Mouse (Mus musculus): ENCODE measurements around the gene Mia.

Mia gene

GRCm38 (mm10) chr7:27160921-27161320 lies 20.0 kb downstream of the Mia start:
- no peak for DNase-seq (ENCODE audit: low read depth, low spot score)

DNA sequence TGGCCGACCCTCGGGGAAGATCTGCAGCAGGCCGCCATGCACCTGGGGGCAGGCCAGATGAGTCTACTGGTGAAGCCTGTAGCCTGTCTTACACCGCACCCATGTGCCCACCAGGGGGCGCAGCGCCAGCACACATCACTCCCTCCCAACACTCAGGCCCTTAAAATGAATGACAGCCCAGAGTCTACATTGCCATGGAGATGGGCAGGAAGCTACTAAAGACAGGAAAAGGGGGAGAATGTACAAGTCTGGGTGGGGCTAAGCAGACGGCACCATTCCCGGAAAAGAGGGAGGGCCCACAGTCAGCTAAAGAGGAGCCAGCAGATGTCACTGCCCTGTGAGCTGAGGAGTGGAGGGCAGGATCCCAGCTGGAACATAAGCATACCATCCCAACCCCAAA lies 21.1 kb downstream of the Mia start:
- DNase-seq (ENCODE audit: low read depth, low spot score): peak; percentile 83

GRCm38 (mm10) chr7:27159256-27159655 lies 21.7 kb downstream of the Mia start:
- DNase-seq (ENCODE audit: low read depth, low spot score): no peak

DNA sequence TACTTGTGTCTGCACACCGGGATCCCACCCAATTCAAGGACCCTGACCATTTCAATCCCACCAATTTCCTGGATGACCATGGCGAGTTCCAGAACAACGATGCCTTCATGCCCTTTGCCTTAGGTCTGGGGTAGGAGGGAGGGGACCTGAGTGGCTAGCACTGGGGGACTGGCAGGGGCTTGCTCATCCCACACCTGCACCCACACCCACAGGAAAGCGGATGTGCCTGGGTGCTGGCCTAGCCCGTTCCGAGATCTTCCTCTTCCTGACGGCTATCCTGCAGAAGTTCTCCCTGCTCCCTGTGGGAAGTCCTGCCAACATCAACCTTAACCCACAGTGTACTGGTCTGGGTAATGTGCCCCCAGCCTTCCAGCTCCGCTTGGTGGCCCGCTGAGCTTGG lies 22.8 kb downstream of the Mia start:
- no peak for DNase-seq (ENCODE audit: low read depth, low spot score)

DNA sequence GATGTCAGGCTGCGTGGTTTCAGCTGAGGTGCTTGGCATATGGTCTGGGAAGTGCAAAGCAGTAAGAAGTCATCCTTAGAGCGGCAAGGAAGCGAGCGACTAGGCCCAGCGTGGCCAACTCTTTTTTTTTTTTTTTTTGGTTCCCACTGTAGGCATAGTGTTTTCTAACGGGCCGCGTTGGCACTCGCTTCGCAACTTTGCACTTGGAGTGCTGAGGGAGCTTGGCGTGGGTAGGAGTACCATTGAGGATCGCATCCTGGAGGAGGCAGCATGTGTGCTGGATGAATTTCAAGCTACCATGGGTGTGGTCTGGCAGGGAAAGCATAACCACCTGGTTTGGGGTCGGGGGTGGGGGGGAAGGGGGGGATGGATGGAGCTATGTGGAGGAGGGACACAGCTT lies 25.0 kb downstream of the Mia start:
- DNase-seq (ENCODE audit: low read depth, low spot score): no peak

GRCm38 (mm10) chr7:27153205-27153764 lies 27.7 kb downstream of the Mia start, which contains the start of gene Cyp2t4:
Gene Cyp2t4 (plus strand): TSS chr7:27153714.
- no peak for DNase-seq (ENCODE audit: low read depth, low spot score)

DNA sequence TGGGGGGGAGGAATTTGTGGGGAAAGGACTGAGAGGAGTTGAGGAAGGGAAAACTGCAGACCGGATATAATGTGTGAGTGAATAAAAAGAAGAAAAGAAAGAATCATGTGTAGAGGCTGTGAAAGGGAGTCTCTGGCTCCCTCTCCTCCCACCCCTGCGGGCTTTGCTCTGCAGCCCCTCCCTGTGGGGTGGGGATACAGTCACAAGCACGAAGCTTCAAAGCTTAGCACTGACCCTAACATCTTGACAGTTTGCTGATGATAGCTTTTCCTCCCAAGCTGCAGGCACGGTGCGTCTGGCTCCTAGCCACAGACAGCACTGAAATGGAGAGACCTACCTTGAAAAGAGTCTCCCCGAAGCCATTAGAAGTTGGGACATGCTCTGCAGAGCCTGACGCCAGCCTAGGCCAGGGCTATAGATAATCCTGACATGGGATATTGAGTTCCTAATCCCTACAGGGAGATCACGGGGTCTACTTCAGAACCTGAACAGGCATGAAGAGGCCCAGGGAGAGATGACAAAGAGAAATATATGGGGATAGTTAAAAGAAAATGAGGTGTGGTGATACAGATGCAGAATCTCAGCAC lies 44.5 kb downstream of the Mia start:
- DNase-seq (ENCODE audit: low read depth, low spot score): no peak

- no peak for DNase-seq (ENCODE audit: low read depth, low spot score)
These were observed 47.2 kb downstream of the Mia start for GRCm38 (mm10) chr7:27133757-27134156.

- DNase-seq (ENCODE audit: low read depth, low spot score): no peak
These were observed 47.8 kb downstream of the Mia start for GRCm38 (mm10) chr7:27133156-27133555.

DNA sequence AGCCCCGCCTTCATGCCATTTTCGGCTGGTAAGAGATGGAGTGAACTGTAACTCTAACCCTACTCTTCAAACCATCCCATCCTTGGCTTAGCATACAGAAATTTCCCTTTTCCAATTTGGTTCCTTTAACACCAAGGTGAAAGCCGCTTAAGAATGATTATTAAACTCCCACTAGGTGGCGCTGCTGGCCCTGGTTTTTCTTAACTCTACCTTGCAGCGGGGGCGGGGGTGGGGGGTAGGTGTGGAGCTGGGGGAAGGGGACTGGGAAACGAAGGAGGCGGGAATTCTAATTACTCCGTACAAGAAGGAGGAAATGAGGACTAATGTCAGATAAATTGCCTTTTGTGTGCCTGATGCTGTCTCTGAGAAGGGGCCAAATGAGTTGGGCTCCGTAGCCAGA lies 48.4 kb downstream of the Mia start:
- peak; percentile 30 for DNase-seq (ENCODE audit: low read depth, low spot score)

GRCm38 (mm10) chr7:27131387-27131786 lies 49.6 kb downstream of the Mia start:
- no peak for DNase-seq (ENCODE audit: low read depth, low spot score)

- no peak for DNase-seq (ENCODE audit: low read depth, low spot score)
These were observed 50.2 kb downstream of the Mia start for GRCm38 (mm10) chr7:27130521-27131370.

- DNase-seq (ENCODE audit: low read depth, low spot score): no peak
These were observed 51.1 kb downstream of the Mia start for GRCm38 (mm10) chr7:27129811-27130210.

Data from skeletal muscle tissue, adult 2 months (tissue).